Mouse (Mus musculus) hindbrain, postnatal 0 days (tissue): Measurements from ENCODE around the gene Abcc1. TPM values are rescaled to one million over a fixed set of nuclear protein-coding genes. Genes with fewer than 3 reads are reported as not detected.

Experiments used
- ATAC-seq: fragments of 200-750 bp; cut with Nextera tagmentation; 2 replicates; pipeline ENCODE4 v1.8.0; 2017; ENCODE audit warnings: mild to moderate bottlenecking, moderate TSS enrichment, moderate library complexity
- DNase-seq: peaks from one replicate; pipeline ENCODE4 v3.0.0-alpha.2; 2015; ENCODE audit warnings: low spot score
- H3K27ac ChIP-seq: fragments of 300-500 bp; sonication (generic); 2 replicates; pipeline ENCODE4 v1.5.1; 2014; ENCODE audit warnings: mild to moderate bottlenecking
- H3K27me3 ChIP-seq: fragments of 300-500 bp; sonication (generic); 2 replicates; pipeline ENCODE4 v1.6.1; 2014; ENCODE audit warnings: low read length, mixed read lengths; ENCODE audit not compliant: insufficient read depth
- H3K36me3 ChIP-seq: fragments of 300-500 bp; sonication (generic); 2 replicates; pipeline ENCODE4 v1.6.1; 2014; ENCODE audit warnings: low read length, mixed read lengths; ENCODE audit not compliant: insufficient read depth
- H3K4me1 ChIP-seq: fragments of 300-500 bp; sonication (generic); 2 replicates; pipeline ENCODE4 v1.6.1; 2014; ENCODE audit warnings: antibody characterized with exemption, low read length, mixed read lengths; ENCODE audit not compliant: insufficient read depth
- H3K4me2 ChIP-seq: fragments of 300-500 bp; sonication (generic); 2 replicates; pipeline ENCODE4 v1.6.1; 2014; ENCODE audit warnings: low read depth, mild to moderate bottlenecking, low read length, moderate library complexity, mixed read lengths
- H3K4me3 ChIP-seq: fragments of 300-500 bp; sonication (generic); 2 replicates; pipeline ENCODE4 v1.5.1; 2014; ENCODE audit warnings: low read length
- H3K9ac ChIP-seq: fragments of 300-500 bp; sonication (generic); replicated peaks from 2 replicates; pipeline ENCODE4 v1.6.1; 2014; ENCODE audit warnings: mild to moderate bottlenecking, low read length, moderate library complexity, mixed read lengths
- H3K9me3 ChIP-seq: fragments of 300-500 bp; sonication (generic); 2 replicates; pipeline ENCODE4 v1.6.1; 2016; ENCODE audit warnings: low read length, mixed read lengths
- CTCF ChIP-seq: IDR thresholded peaks from 2 replicates; pipeline ENCODE4 v1.5.1; 2016; ENCODE audit warnings: antibody characterized with exemption, control low read depth, low read depth
- WGBS: fragments of 180-500 bp; shearing (Covaris S2); extraction: QIAGEN DNeasy Blood & Tissue Kit; methylation state at CpG from one replicate; pipeline ENCODE4 v1.1.7; 2014; 5-methylcytosine and 5-hydroxymethylcytosine counted together
- polyA plus RNA-seq: library from polyadenylated mRNA; unstranded; fragments of >200 nt; fragmentation: Nextera tagmentation; extraction: Ambion mirVana; gene quantifications from 2 replicates; pipeline ENCODE4 v1.2.1, GENCODE M21; 2015
- total RNA-seq: library from RNA; depleted of rRNA; stranded (reverse); fragments of >200 nt; gene quantifications from 2 replicates; pipeline ENCODE4 v1.2.3, GENCODE M21; 2014; rRNA removed

Abcc1 gene
- total RNA-seq, result 14.2 and 15.2 TPM in 2 replicates
- 9.1 and 9.7 TPM in 2 replicates for polyA plus RNA-seq

- H3K9me3 ChIP-seq, result no peaks in the 10 kb centered on the region
- peak within 1 kb of the TSS; percentile 82 for H3K27ac ChIP-seq
- peak within 1 kb of the TSS; percentile 76 for H3K4me3 ChIP-seq
- WGBS, result 3% methylated on average over 39 of the region's 64 CpGs
- no peak for TF ChIP-seq CTCF
- peak within 1 kb of the TSS; percentile 80 for H3K4me2 ChIP-seq
- ATAC-seq (peak; percentile 98), DNase-seq (peak; percentile 89)
- H3K27me3 ChIP-seq, result no peaks in the 10 kb centered on the region
- H3K9ac ChIP-seq, result peak within 1 kb of the TSS; percentile 76
- H3K36me3 ChIP-seq, result no peaks in the 10 kb centered on the region
- H3K4me1 ChIP-seq, result peaks cover 2% of the 10 kb centered on the region; the same call in 1 of the 2 replicates
Measured at GRCm38 (mm10) chr16:14361362-14362098, at the start of gene Abcc1. Gene Abcc1, plus strand, starts transcription at chr16:14361558.

DNA sequence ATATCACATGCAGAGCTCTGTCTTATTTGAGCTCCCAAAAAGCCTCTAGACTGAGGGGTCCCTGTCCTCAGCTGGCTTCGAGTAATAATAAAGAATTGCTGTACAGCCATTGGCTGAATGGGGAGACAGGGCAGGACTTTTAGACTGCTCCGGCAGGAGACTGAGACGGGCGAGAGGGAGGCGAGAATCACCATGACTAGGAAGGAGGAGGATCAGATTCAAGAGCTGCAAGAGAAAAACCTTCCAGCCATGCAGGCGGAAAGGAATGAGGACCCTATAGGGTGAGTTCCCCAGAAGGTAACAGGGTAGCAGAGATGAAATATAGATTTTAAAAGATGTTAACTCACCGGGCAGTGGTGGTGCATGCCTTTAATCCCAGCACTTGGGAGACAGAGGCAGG, 48.4 kb upstream of the Abcc1 start:
- Histone ChIP-seq H3K27me3 (no peaks in the 10 kb centered on the region), H3K27ac (no peak overlapping the region), H3K36me3 (peaks cover 14% of the 10 kb centered on the region; the same call in 1 of the 2 replicates), H3K9ac (no peak overlapping the region), H3K4me2 (no peak overlapping the region), H3K4me1 (peaks cover 11% of the 10 kb centered on the region), H3K9me3 (no peaks in the 10 kb centered on the region), H3K4me3 (no peak overlapping the region)
- ATAC-seq (no peak), DNase-seq (no peak)
- no peak for TF ChIP-seq CTCF
- 90% methylated on average over 7 of the region's 7 CpGs for WGBS

- Histone ChIP-seq H3K9ac (peak within 1 kb of the TSS; percentile 83), H3K4me3 (peak within 1 kb of the TSS; percentile 81), H3K4me1 (peaks cover 11% of the 10 kb centered on the region), H3K36me3 (0 out of 2 replicates have a peak, but pooled peaks cover 3% of the 10 kb centered on the region), H3K4me2 (peak within 1 kb of the TSS; percentile 77), H3K27me3 (no peaks in the 10 kb centered on the region), H3K27ac (peak within 1 kb of the TSS; percentile 93), H3K9me3 (no peaks in the 10 kb centered on the region)
- 4% methylated on average over 49 of the region's 51 CpGs for WGBS
- DNase-seq (peak; percentile 99), ATAC-seq (peak; percentile 100)
- TF ChIP-seq CTCF, result no peak; the same call in 1 of the 2 replicates
Measured at GRCm38 (mm10) chr16:14316884-14317876, 44.2 kb upstream of the Abcc1 start, which contains the start of gene Fopnl. Gene Fopnl, minus strand, starts transcription at chr16:14317405.

GRCm38 (mm10) chr16:14319681-14320080, 41.7 kb upstream of the Abcc1 start:
- no peak overlapping the region for H3K4me3 ChIP-seq
- H3K9me3 ChIP-seq, result no peaks in the 10 kb centered on the region
- 83% methylated on average over 3 of the region's 3 CpGs for WGBS
- DNase-seq (no peak), ATAC-seq (no peak)
- H3K4me2 ChIP-seq, result no peak overlapping the region
- no peaks in the 10 kb centered on the region for H3K27me3 ChIP-seq
- no peak for TF ChIP-seq CTCF
- peaks cover 11% of the 10 kb centered on the region for H3K4me1 ChIP-seq
- H3K36me3 ChIP-seq, result no peaks in the 10 kb centered on the region
- no peak overlapping the region for H3K27ac ChIP-seq
- H3K9ac ChIP-seq, result no peak overlapping the region

DNA sequence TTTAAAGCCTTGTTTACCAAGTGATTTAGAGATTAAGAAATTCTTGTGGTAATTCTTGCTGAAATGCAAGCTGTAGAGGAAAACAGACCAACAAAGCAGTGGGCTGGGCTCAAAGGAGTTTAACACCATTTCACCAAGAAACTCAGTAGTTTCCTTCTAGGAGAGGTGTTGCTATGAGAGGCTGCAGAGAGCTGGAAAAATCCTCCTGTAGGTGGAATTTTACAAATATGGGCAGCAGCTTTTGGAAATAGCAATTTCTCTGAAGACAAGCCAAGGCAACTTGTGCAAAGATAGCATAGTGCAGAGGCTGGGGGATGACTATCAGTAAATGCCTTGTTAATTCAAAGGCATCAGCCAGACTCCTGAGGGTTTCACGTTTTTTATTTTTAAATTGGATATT, 40.9 kb upstream of the Abcc1 start:
- Histone ChIP-seq H3K9me3 (no peaks in the 10 kb centered on the region), H3K27me3 (no peaks in the 10 kb centered on the region), H3K9ac (no peak overlapping the region), H3K4me3 (no peak overlapping the region), H3K4me2 (no peak overlapping the region), H3K27ac (no peak overlapping the region), H3K4me1 (peaks cover 9% of the 10 kb centered on the region), H3K36me3 (no peaks in the 10 kb centered on the region)
- no peak for DNase-seq
- no peak for ATAC-seq
- 38% methylated on average over 1 of the region's 1 CpGs for WGBS
- TF ChIP-seq CTCF, result no peak

DNA sequence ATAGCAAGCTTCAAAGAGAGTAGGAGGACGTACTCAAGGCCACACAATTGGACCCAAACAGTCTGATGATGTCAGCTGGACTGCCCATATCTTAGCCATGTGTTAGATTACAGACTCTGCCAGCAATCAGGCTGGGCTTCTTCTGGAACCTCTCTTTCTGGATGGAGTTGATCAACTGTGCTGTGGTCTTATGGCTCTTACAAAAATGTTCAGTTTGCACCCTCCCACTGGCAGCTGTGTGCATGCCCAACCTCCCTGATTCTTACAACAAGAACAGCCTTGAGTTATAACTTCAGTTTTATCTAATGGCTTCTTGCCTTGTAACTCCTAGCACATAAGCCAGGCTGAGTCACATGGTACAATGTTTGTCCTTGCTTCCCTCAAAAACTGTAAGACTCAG, 33.2 kb upstream of the Abcc1 start:
- Histone ChIP-seq H3K36me3 (no peaks in the 10 kb centered on the region), H3K27me3 (no peaks in the 10 kb centered on the region), H3K27ac (no peak overlapping the region), H3K4me3 (no peak overlapping the region), H3K9ac (no peak overlapping the region), H3K4me2 (no peak overlapping the region), H3K4me1 (no peaks in the 10 kb centered on the region), H3K9me3 (no peaks in the 10 kb centered on the region)
- ATAC-seq (no peak), DNase-seq (no peak)
- 72% methylated on average over 1 of the region's 1 CpGs for WGBS
- no peak for TF ChIP-seq CTCF
